Mouse (Mus musculus) thymus, postnatal 14 days (tissue): ENCODE results near the gene Sf3b2.

Experiments
- DNase-seq: peaks from one replicate; pipeline ENCODE4 v3.0.0; 2021

Sf3b2 gene

DNA sequence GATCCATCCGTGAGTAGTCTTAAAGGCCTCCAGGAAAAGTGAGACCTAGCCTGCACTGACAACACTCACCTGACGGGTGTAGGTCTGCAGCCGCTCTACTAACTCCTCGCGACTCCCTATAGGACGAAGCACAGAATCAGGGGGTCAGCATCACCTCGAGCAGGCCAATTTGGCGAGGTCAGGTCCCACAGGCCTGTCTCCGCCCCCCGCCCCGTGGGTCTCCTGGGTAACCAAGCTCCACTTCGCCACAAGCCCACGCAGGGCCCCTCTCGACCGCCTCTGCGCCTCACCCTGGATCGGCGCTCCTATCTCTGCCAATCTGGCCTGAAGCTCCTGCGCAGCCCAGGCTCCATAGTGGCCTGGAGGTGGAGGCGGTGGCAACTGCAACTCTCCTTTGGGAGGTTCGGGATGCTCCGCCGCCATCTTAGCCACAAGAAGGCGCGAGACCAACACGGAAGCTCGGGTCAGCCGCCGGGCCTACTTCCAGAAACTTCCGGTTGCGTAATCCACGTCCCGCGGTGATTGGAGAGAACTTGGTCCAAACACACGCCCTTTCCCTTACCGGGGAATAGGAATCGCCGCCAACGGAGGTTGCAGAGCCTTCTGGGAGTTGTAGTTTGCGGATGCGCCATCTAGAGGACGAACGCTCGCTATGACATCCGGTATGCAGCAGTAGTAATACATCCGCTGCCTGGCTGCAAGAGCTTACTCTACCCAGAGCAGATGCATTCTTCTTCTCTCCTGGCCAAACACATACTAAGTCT, at the start of gene Sf3b2:
TSS of gene Sf3b2 (minus strand) at position 484 of the 764 bp plus-strand sequence.
- peak; percentile 96 for DNase-seq

DNA sequence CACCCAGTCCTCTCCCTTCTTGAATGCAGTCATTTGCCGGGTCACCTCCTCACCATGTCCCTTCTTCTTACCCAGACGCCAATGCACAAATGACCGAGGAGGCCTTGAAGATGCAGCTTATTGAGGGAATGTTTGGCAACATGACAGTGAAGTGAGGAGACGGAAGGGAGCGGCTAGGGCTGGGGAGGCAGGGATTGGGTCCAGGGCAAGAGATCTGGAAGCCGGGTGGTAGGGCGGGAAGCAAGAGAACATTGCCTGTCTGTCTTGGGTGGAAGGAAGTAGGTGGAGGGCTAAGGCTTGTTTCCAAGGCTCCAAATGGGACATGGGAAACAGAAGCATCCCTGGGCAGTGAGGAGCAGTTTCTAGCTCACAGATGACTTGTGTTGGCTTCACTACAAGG, 46.1 kb upstream of the Sf3b2 start:
- DNase-seq, result no peak

DNA sequence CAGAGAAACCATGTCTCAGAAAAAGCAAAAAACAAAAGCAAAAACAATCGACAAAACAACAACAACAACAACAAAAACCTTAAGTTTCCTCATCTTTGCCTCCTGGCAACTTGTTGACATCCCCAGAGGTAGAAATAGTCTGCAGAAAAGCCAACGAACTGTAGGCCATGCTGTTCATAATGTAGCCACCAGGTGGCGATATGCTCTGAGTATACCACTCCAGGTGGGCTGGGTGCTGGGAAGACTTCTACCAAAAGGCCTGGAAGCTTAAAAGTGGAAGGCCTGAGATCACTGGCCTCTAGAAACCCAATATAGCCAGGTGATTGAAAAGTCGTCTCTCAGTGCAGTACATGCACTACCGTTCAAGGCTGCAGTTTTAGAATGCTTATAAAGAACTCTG, 42.7 kb upstream of the Sf3b2 start:
- peak; percentile 84 for DNase-seq

DNA sequence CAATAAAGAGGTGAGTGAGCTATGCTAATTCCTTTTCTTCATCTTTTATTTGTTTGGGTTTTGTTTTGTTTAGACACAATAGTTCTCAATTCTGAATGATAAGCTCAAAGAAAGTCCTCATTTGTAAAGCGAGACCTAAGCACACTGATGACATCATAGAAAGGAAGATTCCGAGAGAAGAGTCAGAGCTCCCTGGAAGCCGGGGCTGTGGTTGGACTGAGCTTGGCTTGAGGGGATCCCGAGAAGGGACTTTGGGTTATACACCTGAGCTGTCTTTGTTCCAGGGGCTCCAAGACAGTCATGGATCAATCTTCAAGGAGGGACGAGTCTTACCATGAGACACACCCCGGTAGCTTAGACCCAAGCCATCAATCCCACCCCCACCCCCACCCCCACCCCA, 40.2 kb upstream of the Sf3b2 start, which contains the start of gene Catsper1:
TSS of gene Catsper1 (plus strand) at position 301 of the 400 bp plus-strand sequence.
- no peak for DNase-seq

DNA sequence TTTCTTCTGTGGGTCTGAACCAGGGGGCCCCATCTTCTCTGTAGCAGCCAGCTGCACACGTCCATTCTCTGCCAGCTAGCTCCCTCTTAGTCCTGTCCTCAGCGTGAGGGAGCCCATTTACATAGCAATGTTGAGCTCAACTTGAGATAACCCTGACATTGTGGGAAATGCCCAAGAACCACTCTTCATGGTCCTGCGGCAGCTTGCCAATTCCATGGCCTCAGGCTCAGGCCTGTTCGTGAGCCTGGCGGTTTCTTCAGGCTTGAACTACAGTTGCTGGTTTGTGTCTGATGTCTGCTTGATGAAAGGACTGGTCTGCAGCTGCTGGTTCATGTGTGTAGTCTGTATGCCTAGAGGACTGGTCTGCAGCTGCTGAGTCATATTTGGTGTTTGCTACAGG, 39.5 kb upstream of the Sf3b2 start:
- DNase-seq, result no peak

DNA sequence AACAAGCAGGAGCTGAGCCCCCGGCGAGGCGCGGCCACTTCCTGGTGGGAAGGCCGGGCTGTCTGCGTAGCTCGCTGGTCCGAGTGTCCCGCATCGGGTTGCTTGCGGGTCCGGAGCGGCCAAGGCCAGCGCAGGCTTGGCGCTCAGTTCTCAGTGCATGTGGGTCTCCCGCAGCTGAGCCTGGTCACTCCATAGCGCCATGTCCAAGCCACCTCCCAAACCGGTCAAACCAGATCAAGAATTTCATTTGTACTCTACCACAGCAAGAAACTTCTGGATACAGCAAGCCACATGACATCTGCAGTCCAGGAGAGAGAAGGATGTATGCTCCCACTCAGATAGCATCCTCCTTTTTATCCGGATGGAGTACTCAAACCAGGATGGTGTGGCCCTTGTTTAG, 32.7 kb upstream of the Sf3b2 start:
- no peak for DNase-seq

DNA sequence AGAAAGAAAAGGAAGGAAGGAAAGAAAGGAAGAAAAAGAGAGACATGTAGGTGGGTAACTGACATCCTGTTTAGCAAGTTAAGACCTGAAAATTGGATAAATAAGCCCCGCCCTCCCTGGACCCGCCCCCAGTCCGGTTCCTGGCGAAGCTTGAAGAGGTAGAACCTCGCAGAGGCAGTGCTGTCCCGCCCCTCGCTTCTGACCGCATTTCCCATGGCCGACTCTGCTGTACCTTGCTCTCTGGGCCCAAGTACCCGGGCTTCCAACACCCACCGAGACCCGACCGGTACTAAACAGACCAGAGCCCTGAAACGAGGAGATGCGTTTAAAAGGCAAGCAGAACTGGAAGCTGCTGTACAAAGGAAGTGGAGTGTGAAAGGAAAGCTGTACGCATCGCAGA, 28.5 kb upstream of the Sf3b2 start:
- peak; percentile 65 for DNase-seq

DNA sequence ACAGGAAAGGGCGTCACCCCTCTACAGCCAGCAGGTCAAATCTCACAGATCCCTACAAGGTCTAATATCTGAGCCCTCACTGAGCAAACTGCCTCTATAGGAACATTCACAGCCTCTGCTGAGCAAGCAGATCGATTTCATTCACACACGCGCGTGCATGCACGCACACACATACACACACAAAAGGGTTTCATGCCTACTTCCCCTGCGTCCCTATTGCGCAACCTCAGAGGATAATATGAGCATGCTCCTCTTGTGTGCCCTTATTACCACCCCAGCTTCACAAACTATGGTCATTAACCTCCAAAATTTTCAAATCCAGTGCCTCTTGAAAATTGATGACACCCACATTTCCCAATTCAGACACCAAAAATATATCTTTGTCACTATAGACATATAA, 17.9 kb upstream of the Sf3b2 start:
- DNase-seq, result no peak

DNA sequence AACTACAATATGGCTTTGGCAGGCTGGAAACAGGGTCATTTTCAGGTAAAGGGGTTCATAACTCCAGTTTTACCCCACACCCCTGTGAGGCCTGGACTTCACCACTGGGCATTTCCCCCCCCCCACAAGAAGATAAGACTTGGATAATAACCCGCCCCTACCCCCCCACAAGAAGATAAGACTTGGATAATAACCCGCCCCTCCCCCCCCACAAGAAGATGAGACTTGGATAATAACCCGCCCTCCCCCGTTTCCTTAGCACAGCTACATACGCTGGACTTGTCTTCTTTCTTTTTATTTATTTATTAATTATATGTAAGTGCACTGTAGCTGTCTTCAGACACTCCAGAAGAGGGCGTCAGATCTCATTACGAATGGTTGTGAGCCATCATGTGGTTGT, 13.8 kb upstream of the Sf3b2 start:
- no peak for DNase-seq

DNA sequence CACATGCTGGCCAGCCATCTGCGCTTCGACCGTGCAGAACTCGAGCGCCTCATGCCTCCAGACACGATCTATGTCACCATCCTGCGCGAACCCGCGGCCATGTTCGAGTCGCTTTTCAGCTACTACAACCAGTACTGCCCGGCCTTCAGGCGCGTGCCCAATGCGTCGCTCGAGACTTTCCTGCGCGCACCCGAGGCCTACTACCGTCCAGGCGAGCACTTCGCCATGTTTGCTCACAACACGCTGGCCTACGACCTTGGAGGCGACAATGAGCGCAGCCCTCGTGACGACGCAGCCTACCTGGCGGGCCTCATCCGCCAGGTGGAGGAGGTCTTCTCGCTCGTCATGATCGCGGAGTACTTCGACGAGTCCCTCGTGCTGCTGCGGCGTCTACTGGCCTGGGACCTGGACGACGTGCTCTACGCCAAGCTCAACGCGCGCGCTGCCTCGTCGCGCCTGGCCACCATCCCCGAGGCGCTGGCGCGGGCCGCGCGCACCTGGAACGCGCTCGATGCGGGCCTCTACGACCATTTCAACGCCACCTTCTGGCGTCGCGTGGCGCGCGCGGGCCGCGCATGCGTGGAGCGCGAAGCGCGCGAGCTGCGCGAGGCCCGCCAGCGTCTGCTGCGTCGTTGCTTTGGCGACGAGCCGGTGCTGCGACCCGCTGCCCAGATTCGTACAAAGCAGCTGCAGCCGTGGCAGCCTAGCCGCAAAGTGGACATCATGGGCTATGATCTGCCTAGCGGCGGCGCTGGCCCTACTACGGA, 11.9 kb upstream of the Sf3b2 start:
- peak; percentile 35 for DNase-seq

DNA sequence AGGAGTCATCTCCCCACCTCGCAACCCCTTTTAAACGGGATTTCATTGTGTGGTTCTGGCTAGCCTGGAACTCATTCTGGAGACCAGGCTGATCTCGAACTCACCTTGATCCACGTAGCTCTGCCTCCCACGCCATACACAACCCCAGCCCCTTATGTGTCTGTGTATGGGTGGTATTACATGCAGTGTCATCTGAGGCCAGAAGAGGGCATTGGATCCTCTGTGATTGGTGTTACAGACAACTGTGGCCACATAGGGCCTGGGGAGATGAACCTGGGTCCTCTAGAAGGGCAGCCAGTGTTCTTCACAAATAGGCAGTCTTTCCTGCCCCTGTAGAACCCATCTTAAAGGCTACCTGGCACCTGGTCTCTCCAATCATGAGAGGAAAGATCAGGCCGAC, 11.0 kb upstream of the Sf3b2 start:
- DNase-seq, result no peak

DNA sequence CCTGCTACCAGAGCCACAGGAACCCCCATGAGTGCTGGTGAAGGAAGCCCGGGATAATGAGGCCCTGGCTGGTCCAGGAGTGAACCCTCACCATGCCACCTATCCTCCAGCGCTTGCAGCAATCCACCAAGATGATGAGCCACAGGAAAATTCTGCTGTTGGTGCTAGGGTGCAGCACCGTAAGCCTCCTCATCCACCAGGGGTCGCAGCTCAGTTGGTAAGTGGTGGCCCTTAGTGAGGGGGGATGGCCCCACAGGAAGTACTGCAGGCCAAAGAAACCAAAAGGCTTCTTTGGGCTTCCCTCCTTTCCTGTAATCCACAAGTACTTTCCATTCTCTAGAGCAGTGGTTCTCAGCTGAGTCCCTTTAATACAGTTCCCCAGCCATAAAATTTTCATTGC, 7.2 kb upstream of the Sf3b2 start:
- peak; percentile 87 for DNase-seq

DNA sequence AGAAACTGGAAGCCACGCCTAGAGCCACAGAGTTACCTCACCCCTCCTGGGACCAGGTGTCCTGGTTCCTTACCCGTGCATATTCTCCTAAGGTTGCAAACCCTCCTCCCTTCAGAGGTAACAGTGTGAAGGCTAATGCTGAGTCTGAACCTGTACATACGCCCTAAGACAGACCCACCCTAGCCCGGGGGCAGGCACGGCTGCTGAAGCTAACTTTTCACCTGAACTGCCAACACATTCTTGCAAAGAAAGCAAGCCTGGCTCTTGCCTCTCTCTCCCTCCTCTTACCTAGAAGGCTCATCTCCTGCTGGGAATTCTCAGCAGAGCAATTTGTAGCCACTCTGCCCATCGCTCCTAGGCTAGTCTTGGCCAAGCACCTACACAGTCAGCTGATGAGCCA, 5.3 kb upstream of the Sf3b2 start:
- no peak for DNase-seq

DNA sequence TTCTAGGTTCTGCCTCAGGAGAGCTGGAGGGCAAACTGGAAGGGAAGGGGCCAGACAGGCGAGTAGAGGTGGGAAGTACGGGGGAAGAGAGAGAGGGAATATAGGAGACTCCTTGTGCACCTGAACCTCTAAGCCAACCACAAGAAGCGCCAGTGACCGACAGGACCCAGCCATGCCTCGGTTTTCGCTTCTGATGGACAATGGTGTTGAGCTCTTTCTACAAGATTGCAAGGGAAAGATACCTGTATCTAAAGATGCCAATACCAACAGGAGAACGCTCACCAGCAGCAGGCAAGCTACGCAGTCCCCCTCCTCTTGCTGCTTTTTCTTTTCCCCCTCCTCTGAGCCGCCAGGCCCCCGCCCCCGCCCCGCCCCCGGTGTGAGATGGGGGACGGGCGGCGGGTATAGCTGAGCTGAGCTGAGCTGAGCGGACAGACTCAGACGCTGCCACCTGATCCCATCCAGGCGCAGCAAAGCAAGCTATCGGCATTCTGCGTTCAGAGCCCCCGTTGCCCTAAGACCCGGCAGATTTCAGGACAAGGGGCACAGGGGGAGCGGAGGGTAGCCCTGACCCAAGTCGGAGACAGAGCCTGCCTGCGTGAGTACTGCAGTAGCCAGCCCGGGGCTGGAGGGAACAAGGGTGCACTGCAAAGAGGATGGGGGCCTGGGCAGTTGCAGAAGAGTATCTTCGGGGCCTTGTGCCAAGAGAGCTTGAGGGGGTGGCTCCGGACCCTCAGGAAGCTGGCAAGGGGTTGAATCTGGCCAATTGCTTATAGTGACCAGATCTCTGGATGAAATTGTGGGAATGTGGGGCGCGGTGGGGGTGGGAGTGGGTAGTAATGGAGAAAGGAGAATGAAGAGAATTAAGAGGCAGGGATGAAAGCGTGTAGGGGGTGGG, 2.9 kb upstream of the Sf3b2 start, which contains the start of gene Gal3st3:
TSS of gene Gal3st3 (plus strand) at position 429 of the 898 bp plus-strand sequence.
- DNase-seq, result no peak

DNA sequence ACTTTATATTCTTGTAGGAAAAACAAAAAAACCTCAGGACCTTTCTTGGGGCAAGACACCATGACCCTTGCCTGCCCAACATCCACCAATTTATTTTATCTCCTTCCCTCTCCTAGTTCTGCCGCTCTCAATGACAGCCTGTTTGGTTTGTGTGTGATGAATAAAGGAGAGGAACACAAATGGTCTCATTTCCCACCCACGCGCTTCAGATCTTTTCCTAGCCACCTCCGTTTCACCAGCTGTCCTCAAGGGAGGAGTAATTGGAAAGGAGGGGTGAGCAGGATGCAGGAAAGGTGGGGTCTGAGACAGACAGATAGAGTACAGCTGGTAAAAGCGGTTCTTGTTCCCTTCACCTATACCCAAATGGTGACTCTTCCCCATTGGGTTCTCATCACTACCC, 1.4 kb upstream of the Sf3b2 start:
- no peak for DNase-seq

DNA sequence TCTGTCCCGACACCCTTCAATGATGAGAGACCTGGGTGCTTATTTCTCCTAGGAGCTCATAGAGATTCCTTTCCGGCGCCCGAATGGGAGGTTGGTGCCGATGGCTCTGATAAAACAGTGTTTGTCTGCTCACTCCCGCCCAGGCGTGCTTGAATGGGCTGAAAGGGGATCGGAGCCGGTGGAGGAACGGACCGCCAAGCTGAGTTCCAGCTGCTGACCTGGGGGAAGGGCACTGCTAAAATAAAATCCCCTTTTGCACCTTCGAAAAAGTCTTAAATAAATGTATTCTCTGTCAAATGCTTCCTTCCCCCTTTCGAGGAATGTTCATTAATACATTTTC, 451 bp upstream of the Sf3b2 start:
- DNase-seq, result no peak

DNA sequence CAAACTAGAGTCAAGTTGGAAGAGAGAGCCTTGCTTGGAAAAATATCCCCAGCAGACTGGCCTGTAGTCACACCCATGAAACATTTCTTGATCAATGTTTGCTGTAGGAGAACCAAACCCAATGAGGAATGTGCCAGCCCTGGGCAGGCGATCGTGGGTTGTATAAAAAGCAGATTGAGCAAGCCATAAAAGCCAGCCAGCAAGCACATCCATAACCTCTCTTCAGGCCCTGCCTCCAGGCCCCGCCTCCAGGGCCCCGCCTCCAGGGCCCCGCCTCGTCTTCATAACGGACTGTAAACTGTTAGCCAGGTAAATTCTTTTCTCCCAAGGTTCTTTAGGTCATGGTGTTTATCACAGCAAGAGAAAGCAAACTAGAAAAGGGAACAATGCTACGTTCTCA, 16.9 kb downstream of the Sf3b2 start:
- DNase-seq, result no peak

DNA sequence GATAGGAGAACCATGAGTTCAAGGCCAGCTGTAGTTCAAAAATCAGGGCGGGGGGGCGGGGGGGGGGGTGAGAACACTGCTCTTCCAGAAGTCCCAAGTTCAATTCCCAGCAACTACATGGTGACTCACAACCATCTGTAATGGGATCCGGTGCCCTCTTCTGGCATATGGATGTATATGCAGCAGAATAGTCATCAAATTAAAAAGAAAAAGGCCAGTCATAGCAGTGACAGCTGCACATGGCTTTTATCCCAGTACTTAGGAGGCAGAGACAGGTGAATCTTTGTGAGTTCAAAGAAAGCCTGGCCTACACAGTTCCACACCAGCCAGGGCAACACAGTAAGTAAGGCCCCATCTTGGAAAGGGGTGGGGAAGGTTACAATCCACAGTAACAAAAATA, 18.1 kb downstream of the Sf3b2 start:
- no peak for DNase-seq

DNA sequence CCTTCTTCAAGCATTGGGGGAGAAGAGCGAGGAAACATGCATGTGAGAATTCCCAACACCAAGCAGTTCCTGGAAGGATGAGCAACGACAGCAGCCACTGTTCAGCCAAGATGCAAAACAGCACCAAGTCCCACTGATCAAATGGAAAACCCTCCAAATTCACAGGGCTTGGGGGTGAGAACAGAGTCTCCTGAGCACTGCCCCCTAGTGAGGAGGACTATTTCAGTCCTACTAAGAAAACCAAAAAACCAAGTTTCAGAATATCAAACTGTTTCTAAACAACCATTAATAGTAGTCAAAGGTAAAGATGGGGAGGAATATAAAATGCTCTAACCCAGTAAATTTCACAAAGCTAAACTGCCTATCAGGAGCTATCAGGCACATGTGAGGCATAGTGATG, 18.7 kb downstream of the Sf3b2 start:
- DNase-seq, result no peak

DNA sequence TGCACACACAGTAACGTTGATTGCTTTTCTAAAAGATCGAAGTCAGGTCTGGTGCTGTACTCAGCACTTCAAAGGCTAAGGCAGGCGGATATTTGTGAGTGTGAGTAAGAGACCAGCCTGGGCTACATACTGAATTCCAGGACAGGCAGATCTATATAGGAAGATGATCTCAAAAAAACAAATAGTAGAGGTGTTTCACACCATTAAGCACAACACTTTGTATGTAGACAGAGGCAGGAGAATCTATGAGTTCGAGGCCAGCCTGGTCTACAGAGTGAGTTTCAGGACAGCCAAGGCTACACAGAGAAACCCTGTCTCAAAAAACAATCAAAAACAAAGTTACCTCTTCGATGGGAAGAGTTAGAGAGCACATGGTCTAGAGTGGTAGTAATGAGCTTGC, 19.5 kb downstream of the Sf3b2 start:
- no peak for DNase-seq

DNA sequence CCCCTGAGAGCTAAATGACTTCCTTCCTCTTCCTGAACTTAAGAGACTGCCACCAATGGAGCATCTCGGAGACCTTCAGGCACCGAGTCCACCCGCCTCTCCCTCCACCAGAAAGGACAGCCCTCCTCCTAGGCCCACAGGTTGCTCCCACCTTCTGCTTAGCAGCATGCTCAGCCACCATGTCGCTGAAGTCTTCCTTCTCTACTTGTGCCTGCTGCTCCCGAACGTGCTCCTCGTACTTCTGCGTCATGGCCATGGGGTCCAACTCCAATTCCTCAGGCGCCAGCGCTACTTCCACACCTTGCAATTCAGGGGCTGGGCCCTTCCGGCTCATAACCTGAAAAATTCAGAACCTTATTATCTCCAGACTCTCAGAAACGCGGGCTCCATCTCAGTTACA, 20.6 kb downstream of the Sf3b2 start:
- no peak for DNase-seq

DNA sequence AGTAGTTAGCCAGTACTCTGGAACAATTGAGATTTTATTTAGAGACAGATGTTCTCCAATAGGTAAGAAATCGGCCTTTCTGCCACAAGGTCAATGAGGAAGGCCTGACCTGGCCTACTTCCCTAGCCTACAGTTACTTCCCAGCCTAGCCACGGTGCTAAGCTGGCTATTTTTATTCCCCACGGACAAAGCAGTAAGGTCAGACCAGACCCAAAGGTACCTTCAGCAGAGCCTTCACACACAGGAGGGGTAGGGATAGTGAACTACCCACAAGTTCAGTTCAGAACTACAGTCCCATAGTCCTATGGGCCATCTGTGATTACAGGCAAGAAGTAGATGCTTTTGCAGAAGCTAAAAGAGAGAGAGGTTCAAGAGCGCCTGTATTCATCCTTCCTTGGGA, 21.3 kb downstream of the Sf3b2 start:
- DNase-seq, result no peak
